Mouse (Mus musculus) E14TG2a.4 (cell line): ENCODE measurements around the gene Metrnl.

Source experiments
- CTCF ChIP-seq: conservative IDR thresholded peaks from 2 replicates; pipeline ENCODE4 v1.5.1; 2014; ENCODE audit warnings: low read length
- NANOG ChIP-seq: IDR thresholded peaks from 2 replicates; pipeline ENCODE4 v1.6.1; 2014; ENCODE audit warnings: borderline replicate concordance, low read length, mixed read lengths
- POU5F1 ChIP-seq: IDR thresholded peaks from 2 replicates; pipeline ENCODE4 v1.6.1; 2014; ENCODE audit warnings: low read length, borderline replicate concordance

- TF ChIP-seq CTCF (no peak), NANOG (no peak), POU5F1 (no peak)
These were observed 32.6 kb upstream of the Metrnl start for GRCm38 (mm10) chr11:121668776-121669175.
